Mouse (Mus musculus) intestine, postnatal 0 days (tissue): Measurements from ENCODE around the gene AB124611. TPM values are rescaled to one million over a fixed set of nuclear protein-coding genes. Genes with fewer than 3 reads are reported as not detected.

Source experiments
- ATAC-seq: fragments of 200-750 bp; cut with Nextera tagmentation; 2 replicates; pipeline ENCODE4 v1.8.0; 2017; ENCODE audit warnings: mild to moderate bottlenecking, moderate TSS enrichment, moderate library complexity
- H3K27ac ChIP-seq: fragments of 300-500 bp; sonication (generic); 2 replicates; pipeline ENCODE4 v1.5.1; 2014; ENCODE audit warnings: mild to moderate bottlenecking, low read depth, low read length, moderate library complexity
- H3K27me3 ChIP-seq: fragments of 300-500 bp; sonication (generic); replicated peaks from 2 replicates; pipeline ENCODE4 v1.6.1; 2014; ENCODE audit warnings: low read length, mixed read lengths; ENCODE audit not compliant: control insufficient read depth, insufficient read depth
- H3K36me3 ChIP-seq: fragments of 300-500 bp; sonication (generic); 2 replicates; pipeline ENCODE4 v1.6.1; 2014; ENCODE audit warnings: mild to moderate bottlenecking, moderate library complexity; ENCODE audit not compliant: control insufficient read depth, insufficient read depth
- H3K4me1 ChIP-seq: fragments of 300-500 bp; sonication (generic); replicated peaks from 2 replicates; pipeline ENCODE4 v1.6.1; 2014; ENCODE audit warnings: antibody characterized with exemption, low read length, mixed read lengths; ENCODE audit not compliant: control insufficient read depth, insufficient read depth
- H3K4me2 ChIP-seq: fragments of 300-500 bp; sonication (generic); replicated peaks from 2 replicates; pipeline ENCODE4 v1.6.1; 2014; ENCODE audit warnings: low read depth, mild to moderate bottlenecking, moderate library complexity
- H3K4me3 ChIP-seq: fragments of 300-500 bp; sonication (generic); 2 replicates; pipeline ENCODE4 v1.5.1; 2014; ENCODE audit warnings: low read depth, low read length
- H3K9ac ChIP-seq: fragments of 300-500 bp; sonication (generic); 2 replicates; pipeline ENCODE4 v1.6.1; 2014; ENCODE audit warnings: mild to moderate bottlenecking, low read depth, low read length
- H3K9me3 ChIP-seq: fragments of 300-500 bp; sonication (generic); 2 replicates; pipeline ENCODE4 v1.6.1; 2016; ENCODE audit warnings: mixed run types; ENCODE audit not compliant: control insufficient read depth
- CTCF ChIP-seq: sonication (generic); IDR thresholded peaks from 2 replicates; pipeline ENCODE4 v1.5.1; 2016; ENCODE audit warnings: low read depth, mild to moderate bottlenecking, control low read depth, antibody characterized with exemption, moderate library complexity
- WGBS: fragments of 180-500 bp; shearing (Covaris S2); extraction: QIAGEN DNeasy Blood & Tissue Kit; methylation state at CpG from one replicate; pipeline ENCODE4 v1.1.7; 2014; 5-methylcytosine and 5-hydroxymethylcytosine counted together
- polyA plus RNA-seq: library from polyadenylated mRNA; unstranded; fragments of >200 nt; fragmentation: Nextera tagmentation; extraction: Ambion mirVana; gene quantifications from 2 replicates; pipeline ENCODE4 v1.2.1, GENCODE M21; 2015

Gene AB124611
- polyA plus RNA-seq, 1 experiment from 2014 or later = 0.43 TPM

GRCm38 (mm10) chr9:21565004-21565586 is 39.1 kb downstream of the AB124611 start:
- peaks cover 14% of the 10 kb centered on the region; the same call in 1 of the 2 replicates for H3K36me3 ChIP-seq
- no peak overlapping the region for H3K4me2 ChIP-seq
- TF ChIP-seq CTCF = no peak
- H3K4me3 ChIP-seq = no peak overlapping the region
- no peaks in the 10 kb centered on the region for H3K4me1 ChIP-seq
- no peaks in the 10 kb centered on the region for H3K9me3 ChIP-seq
- H3K27me3 ChIP-seq = no peaks in the 10 kb centered on the region
- 65% methylated on average over 4 of the region's 4 CpGs for whole genome bisulfite sequencing
- H3K27ac ChIP-seq = no peak overlapping the region
- H3K9ac ChIP-seq = no peak overlapping the region
- no peak for ATAC-seq

- Histone ChIP-seq H3K4me2 (no peak overlapping the region), H3K4me1 (no peaks in the 10 kb centered on the region), H3K27ac (no peak overlapping the region), H3K9me3 (no peaks in the 10 kb centered on the region), H3K9ac (no peak overlapping the region), H3K4me3 (no peak overlapping the region), H3K27me3 (no peaks in the 10 kb centered on the region), H3K36me3 (peaks cover 24% of the 10 kb centered on the region)
- 93% methylated on average over 1 of the region's 1 CpGs for WGBS
- TF ChIP-seq CTCF = no peak
- ATAC-seq = no peak
These were observed 40.6 kb downstream of the AB124611 start for GRCm38 (mm10) chr9:21566538-21566937.

GRCm38 (mm10) chr9:21567051-21567450 is 41.1 kb downstream of the AB124611 start:
- H3K36me3 ChIP-seq = peaks cover 24% of the 10 kb centered on the region
- H3K9ac ChIP-seq = no peak overlapping the region
- H3K9me3 ChIP-seq = no peaks in the 10 kb centered on the region
- H3K4me3 ChIP-seq = no peak overlapping the region
- H3K27me3 ChIP-seq = no peaks in the 10 kb centered on the region
- no peak for ATAC-seq
- no peak overlapping the region for H3K4me2 ChIP-seq
- WGBS = 67% methylated on average over 2 of the region's 2 CpGs
- TF ChIP-seq CTCF = no peak
- H3K27ac ChIP-seq = no peak overlapping the region
- no peaks in the 10 kb centered on the region for H3K4me1 ChIP-seq

- WGBS = 82% methylated on average over 8 of the region's 8 CpGs
- TF ChIP-seq CTCF = no peak
- H3K4me3 ChIP-seq = no peak overlapping the region
- no peak overlapping the region for H3K4me2 ChIP-seq
- H3K4me1 ChIP-seq = no peaks in the 10 kb centered on the region
- H3K36me3 ChIP-seq = peaks cover 38% of the 10 kb centered on the region
- H3K9ac ChIP-seq = no peak overlapping the region
- H3K9me3 ChIP-seq = no peaks in the 10 kb centered on the region
- no peak for ATAC-seq
- no peak overlapping the region for H3K27ac ChIP-seq
- no peaks in the 10 kb centered on the region for H3K27me3 ChIP-seq
These were observed 42.8 kb downstream of the AB124611 start for GRCm38 (mm10) chr9:21568657-21569255.

- no peak for ATAC-seq
- Histone ChIP-seq H3K27ac (peak overlapping the region; percentile 23; the same call in 1 of the 2 replicates), H3K9me3 (no peaks in the 10 kb centered on the region), H3K4me3 (no peak overlapping the region), H3K4me1 (no peaks in the 10 kb centered on the region), H3K9ac (no peak overlapping the region), H3K4me2 (no peak overlapping the region), H3K36me3 (peaks cover 82% of the 10 kb centered on the region), H3K27me3 (no peaks in the 10 kb centered on the region)
- 92% methylated on average over 8 of the region's 8 CpGs for WGBS
- TF ChIP-seq CTCF = no peak
These were observed 48.2 kb downstream of the AB124611 start for GRCm38 (mm10) chr9:21574012-21574801.

GRCm38 (mm10) chr9:21575253-21575652 is 49.3 kb downstream of the AB124611 start:
- no peak overlapping the region for H3K4me3 ChIP-seq
- no peak for ATAC-seq
- no peak overlapping the region for H3K9ac ChIP-seq
- peaks cover 83% of the 10 kb centered on the region for H3K36me3 ChIP-seq
- no peak for TF ChIP-seq CTCF
- no peak overlapping the region for H3K27ac ChIP-seq
- WGBS = 93% methylated on average over 10 of the region's 10 CpGs
- no peak overlapping the region for H3K4me2 ChIP-seq
- H3K27me3 ChIP-seq = no peaks in the 10 kb centered on the region
- H3K4me1 ChIP-seq = no peaks in the 10 kb centered on the region
- H3K9me3 ChIP-seq = no peaks in the 10 kb centered on the region
